Mouse (Mus musculus): ENCODE measurements around the gene Tgfbr3l. TPM values are rescaled to one million over a fixed set of nuclear protein-coding genes. Genes with fewer than 3 reads are reported as not detected.

Tgfbr3l gene
- polyA plus RNA-seq, 1 experiment from 2014 or later, result 1.1 TPM

DNA sequence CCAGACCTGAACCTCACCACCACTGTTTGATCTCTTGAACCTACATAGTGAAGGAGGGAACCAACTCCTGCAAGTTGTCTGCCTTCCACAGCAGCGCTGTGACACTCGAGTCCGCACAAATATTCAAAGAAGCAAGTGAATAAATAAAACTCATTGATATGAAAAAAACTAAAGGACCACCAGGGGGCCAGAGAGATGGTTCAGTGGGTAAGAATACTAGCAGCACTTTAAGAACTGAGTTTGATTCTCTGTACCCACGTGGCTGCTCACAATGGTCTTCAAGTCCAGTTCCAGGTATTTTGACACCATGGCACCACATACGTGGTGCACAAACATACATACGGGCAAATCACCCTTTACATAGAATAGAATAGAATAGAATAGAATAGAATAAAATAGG lies 36.9 kb upstream of the Tgfbr3l start:
- Histone ChIP-seq H3K36me3 (ENCODE audit: control insufficient read depth, insufficient read depth, low read length) (no peaks in the 10 kb centered on the region), H3K4me2 (replicated peaks; ENCODE audit: low read depth) (no peak overlapping the region), H3K4me3 (ENCODE audit: low read depth, low read length) (no peak overlapping the region), H3K4me1 (replicated peaks; ENCODE audit: control insufficient read depth, insufficient read depth) (peaks cover 3% of the 10 kb centered on the region; the same call in 1 of the 2 replicates), H3K9ac (ENCODE audit: low read length) (no peak overlapping the region), H3K27me3 (ENCODE audit: control insufficient read depth, insufficient read depth, low read length) (no peaks in the 10 kb centered on the region), H3K27ac (replicated peaks) (no peak overlapping the region), H3K9me3 (ENCODE audit: control insufficient read depth, low read length) (no peaks in the 10 kb centered on the region)
- TF ChIP-seq CTCF (IDR thresholded peaks at IDR 0.05; ENCODE audit: low read depth) (peak; percentile 29), EP300 (optimal IDR thresholded peaks at IDR 0.05) (no peak)
- 79% methylated on average over 6 of the region's 6 CpGs for WGBS
- no peak for DNase-seq (ENCODE audit: low spot score)
- ATAC-seq (ENCODE audit: low FRiP score, low TSS enrichment), result no peak

DNA sequence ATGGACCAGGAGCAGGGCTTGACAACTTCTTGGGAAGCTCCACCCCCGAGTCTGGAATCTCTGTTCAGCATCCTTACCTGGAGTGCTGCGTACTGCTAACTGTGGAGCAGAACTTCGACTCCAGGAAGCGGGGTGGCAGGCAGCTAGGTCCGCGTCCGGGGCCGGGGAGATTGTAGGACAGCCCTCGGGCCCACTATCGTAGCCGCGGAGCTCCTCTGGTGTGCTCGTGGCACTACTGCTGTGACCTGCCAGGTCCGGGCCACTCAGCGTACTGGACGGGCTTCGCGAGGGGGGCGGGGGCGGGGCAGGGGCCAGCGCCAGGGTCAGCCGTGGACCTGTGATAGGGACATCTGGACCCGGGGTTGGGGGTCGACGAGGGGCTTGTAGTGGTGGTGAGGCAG lies 35.2 kb upstream of the Tgfbr3l start:
- peak; percentile 27; the same call in 1 of the 2 replicates for ATAC-seq (ENCODE audit: low FRiP score, low TSS enrichment)
- peak overlapping the region; percentile 54 for H3K9ac ChIP-seq (ENCODE audit: low read length)
- 0% methylated on average over 23 of the region's 25 CpGs for WGBS
- H3K36me3 ChIP-seq (ENCODE audit: control insufficient read depth, insufficient read depth, low read length), result no peaks in the 10 kb centered on the region
- H3K9me3 ChIP-seq (ENCODE audit: control insufficient read depth, low read length), result no peaks in the 10 kb centered on the region
- 0 out of 2 replicates have a peak, but pooled peaks cover 3% of the 10 kb centered on the region for H3K4me1 ChIP-seq (replicated peaks; ENCODE audit: control insufficient read depth, insufficient read depth)
- peak overlapping the region; percentile 8; the same call in 1 of the 2 replicates for H3K27ac ChIP-seq (replicated peaks)
- no peak for TF ChIP-seq EP300 (optimal IDR thresholded peaks at IDR 0.05)
- TF ChIP-seq CTCF (IDR thresholded peaks at IDR 0.05; ENCODE audit: low read depth), result no peak
- H3K27me3 ChIP-seq (ENCODE audit: control insufficient read depth, insufficient read depth, low read length), result peaks cover 6% of the 10 kb centered on the region; the same call in 1 of the 2 replicates
- peak; percentile 39 for DNase-seq (ENCODE audit: low spot score)
- peak overlapping the region; percentile 78 for H3K4me2 ChIP-seq (replicated peaks; ENCODE audit: low read depth)
- H3K4me3 ChIP-seq (ENCODE audit: low read depth, low read length), result peak overlapping the region; percentile 35

- peak; percentile 59 for ATAC-seq (ENCODE audit: low FRiP score, low TSS enrichment)
- Histone ChIP-seq H3K4me2 (replicated peaks; ENCODE audit: low read depth) (peak overlapping the region; percentile 78), H3K9ac (ENCODE audit: low read length) (peak overlapping the region; percentile 54), H3K36me3 (ENCODE audit: control insufficient read depth, insufficient read depth, low read length) (no peaks in the 10 kb centered on the region), H3K27me3 (ENCODE audit: control insufficient read depth, insufficient read depth, low read length) (peaks cover 6% of the 10 kb centered on the region; the same call in 1 of the 2 replicates), H3K4me1 (replicated peaks; ENCODE audit: control insufficient read depth, insufficient read depth) (0 out of 2 replicates have a peak, but pooled peaks cover 3% of the 10 kb centered on the region), H3K4me3 (ENCODE audit: low read depth, low read length) (peak overlapping the region; percentile 35), H3K27ac (replicated peaks) (peak overlapping the region; percentile 18; the same call in 1 of the 2 replicates), H3K9me3 (ENCODE audit: control insufficient read depth, low read length) (no peaks in the 10 kb centered on the region)
- TF ChIP-seq CTCF (IDR thresholded peaks at IDR 0.05; ENCODE audit: low read depth), result no peak
- TF ChIP-seq EP300 (optimal IDR thresholded peaks at IDR 0.05), result no peak
- 6% methylated on average over 18 of the region's 18 CpGs for WGBS
- peak; percentile 76 for DNase-seq (ENCODE audit: low spot score)
Observed at GRCm38 (mm10) chr8:4213210-4214005, 34.6 kb upstream of the Tgfbr3l start.

- DNase-seq (ENCODE audit: low spot score) (peak; percentile 73), ATAC-seq (ENCODE audit: low FRiP score, low TSS enrichment) (peak; percentile 78)
- no peak overlapping the region for H3K27ac ChIP-seq (replicated peaks)
- 11% methylated on average over 33 of the region's 33 CpGs for WGBS
- H3K4me1 ChIP-seq (replicated peaks; ENCODE audit: control insufficient read depth, insufficient read depth), result 0 out of 2 replicates have a peak, but pooled peaks cover 3% of the 10 kb centered on the region
- no peak for TF ChIP-seq EP300 (optimal IDR thresholded peaks at IDR 0.05)
- no peak for TF ChIP-seq CTCF (IDR thresholded peaks at IDR 0.05; ENCODE audit: low read depth)
- H3K4me2 ChIP-seq (replicated peaks; ENCODE audit: low read depth), result peak overlapping the region; percentile 78
- H3K4me3 ChIP-seq (ENCODE audit: low read depth, low read length), result peak overlapping the region; percentile 35
- H3K9me3 ChIP-seq (ENCODE audit: control insufficient read depth, low read length), result no peaks in the 10 kb centered on the region
- peaks cover 6% of the 10 kb centered on the region; the same call in 1 of the 2 replicates for H3K27me3 ChIP-seq (ENCODE audit: control insufficient read depth, insufficient read depth, low read length)
- no peak overlapping the region; the same call in 1 of the 2 replicates for H3K9ac ChIP-seq (ENCODE audit: low read length)
- no peaks in the 10 kb centered on the region for H3K36me3 ChIP-seq (ENCODE audit: control insufficient read depth, insufficient read depth, low read length)
Observed at GRCm38 (mm10) chr8:4214006-4214980, 33.7 kb upstream of the Tgfbr3l start.

DNA sequence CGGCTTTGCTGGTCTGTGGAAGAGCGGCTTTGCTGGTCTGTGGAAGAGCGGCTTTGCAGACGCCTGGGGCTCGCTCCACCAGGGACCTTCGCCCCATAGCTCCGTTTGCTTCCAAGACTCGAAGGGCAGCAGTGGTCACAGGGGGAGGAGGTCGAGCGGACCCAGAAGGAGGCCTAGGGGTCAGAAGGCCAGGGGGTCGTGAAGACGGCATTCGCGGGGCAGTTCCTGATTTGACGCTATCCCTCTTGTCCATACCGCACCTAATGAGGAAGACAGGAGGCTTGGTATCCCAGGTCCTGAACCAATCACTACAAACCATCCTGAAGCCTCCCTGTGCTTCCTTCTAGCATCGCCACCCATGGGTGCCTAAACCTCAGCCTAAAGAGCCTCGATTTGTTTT lies 31.7 kb upstream of the Tgfbr3l start:
- DNase-seq (ENCODE audit: low spot score) (no peak), ATAC-seq (ENCODE audit: low FRiP score, low TSS enrichment) (no peak)
- 0 out of 2 replicates have a peak, but pooled peaks cover 3% of the 10 kb centered on the region for H3K4me1 ChIP-seq (replicated peaks; ENCODE audit: control insufficient read depth, insufficient read depth)
- whole genome bisulfite sequencing, result 15% methylated on average over 18 of the region's 18 CpGs
- H3K27ac ChIP-seq (replicated peaks), result no peak overlapping the region
- no peak overlapping the region for H3K9ac ChIP-seq (ENCODE audit: low read length)
- no peak for TF ChIP-seq CTCF (IDR thresholded peaks at IDR 0.05; ENCODE audit: low read depth)
- TF ChIP-seq EP300 (optimal IDR thresholded peaks at IDR 0.05), result no peak
- H3K36me3 ChIP-seq (ENCODE audit: control insufficient read depth, insufficient read depth, low read length), result no peaks in the 10 kb centered on the region
- H3K4me2 ChIP-seq (replicated peaks; ENCODE audit: low read depth), result peak overlapping the region; percentile 72
- H3K4me3 ChIP-seq (ENCODE audit: low read depth, low read length), result peak overlapping the region; percentile 42
- no peaks in the 10 kb centered on the region for H3K9me3 ChIP-seq (ENCODE audit: control insufficient read depth, low read length)
- H3K27me3 ChIP-seq (ENCODE audit: control insufficient read depth, insufficient read depth, low read length), result peaks cover 6% of the 10 kb centered on the region; the same call in 1 of the 2 replicates

Data from stomach, postnatal 0 days (tissue).